Mouse (Mus musculus) kidney, embryonic 15.5 days (tissue): ENCODE measurements around the gene Atp6v1e1. TPM values are rescaled to one million over a fixed set of nuclear protein-coding genes. Genes with fewer than 3 reads are reported as not detected.

Experiments used
- ATAC-seq: fragments of 200-750 bp; cut with Nextera tagmentation; replicated peaks from 2 replicates; pipeline ENCODE4 v1.8.0; 2017; ENCODE audit warnings: moderate TSS enrichment; ENCODE audit not compliant: low FRiP score
- H3K27ac ChIP-seq: fragments of 300-500 bp; sonication (generic); 2 replicates; pipeline ENCODE4 v1.5.1; 2015; ENCODE audit warnings: mild to moderate bottlenecking, inconsistent platforms
- H3K27me3 ChIP-seq: fragments of 300-500 bp; sonication (generic); 2 replicates; pipeline ENCODE4 v1.6.1; 2015; ENCODE audit warnings: inconsistent platforms
- H3K36me3 ChIP-seq: fragments of 300-500 bp; sonication (generic); 2 replicates; pipeline ENCODE4 v1.6.1; 2015; ENCODE audit warnings: inconsistent platforms
- H3K4me1 ChIP-seq: fragments of 300-500 bp; sonication (generic); 2 replicates; pipeline ENCODE4 v1.6.1; 2015; ENCODE audit warnings: inconsistent platforms
- H3K4me2 ChIP-seq: fragments of 300-500 bp; sonication (generic); 2 replicates; pipeline ENCODE4 v1.6.1; 2015; ENCODE audit warnings: moderate library complexity, mild to moderate bottlenecking, inconsistent platforms
- H3K4me3 ChIP-seq: fragments of 300-500 bp; sonication (generic); replicated peaks from 2 replicates; pipeline ENCODE4 v1.5.1; 2015; ENCODE audit warnings: mild to moderate bottlenecking, inconsistent platforms
- H3K9ac ChIP-seq: fragments of 300-500 bp; sonication (generic); 2 replicates; pipeline ENCODE4 v1.6.1; 2015; ENCODE audit warnings: mild to moderate bottlenecking, inconsistent platforms
- H3K9me3 ChIP-seq: fragments of 300-500 bp; sonication (generic); replicated peaks from 2 replicates; pipeline ENCODE4 v1.6.1; 2016; ENCODE audit warnings: inconsistent platforms
- whole genome bisulfite sequencing: fragments of 180-500 bp; shearing (Covaris S2); methylation state at CpG from one replicate; pipeline ENCODE4 v1.1.7; 2015; ENCODE audit warnings: mixed read lengths; 5-methylcytosine and 5-hydroxymethylcytosine counted together
- polyA plus RNA-seq: library from polyadenylated mRNA; unstranded; fragments of >200 nt; fragmentation: Nextera tagmentation; extraction: Ambion mirVana; gene quantifications from 2 replicates; pipeline ENCODE4 v1.2.1, GENCODE M21; 2015

Gene Atp6v1e1
- polyA plus RNA-seq, 1 experiment from 2014 or later, result 155 TPM

DNA sequence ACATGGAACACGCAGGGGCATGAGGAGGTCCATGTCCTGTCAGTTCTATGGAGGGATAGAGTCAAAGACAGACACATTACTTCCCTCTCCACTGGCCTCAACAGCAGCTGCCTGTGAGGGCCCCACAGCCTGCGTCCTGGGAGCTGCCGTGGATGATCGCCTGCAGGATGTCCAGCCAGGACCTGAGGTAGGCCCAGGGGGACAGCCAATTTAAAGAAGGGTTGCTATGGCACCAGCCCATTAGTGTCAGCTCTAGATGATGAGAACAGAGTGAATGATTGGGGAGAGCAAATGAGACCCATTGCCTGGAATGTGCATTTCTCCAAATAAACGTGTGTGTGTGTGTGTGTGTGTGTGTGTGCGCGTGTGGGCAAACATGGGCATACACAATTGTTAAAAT is 38.2 kb downstream of the Atp6v1e1 start:
- no peaks in the 10 kb centered on the region for H3K36me3 ChIP-seq
- no peak overlapping the region for H3K4me3 ChIP-seq
- no peaks in the 10 kb centered on the region for H3K27me3 ChIP-seq
- ATAC-seq, result no peak
- H3K9me3 ChIP-seq, result no peaks in the 10 kb centered on the region
- WGBS, result 59% methylated on average over 7 of the region's 7 CpGs
- 0 out of 2 replicates have a peak, but pooled peaks cover 4% of the 10 kb centered on the region for H3K4me1 ChIP-seq
- no peak overlapping the region for H3K4me2 ChIP-seq
- H3K9ac ChIP-seq, result no peak overlapping the region
- no peak overlapping the region for H3K27ac ChIP-seq

DNA sequence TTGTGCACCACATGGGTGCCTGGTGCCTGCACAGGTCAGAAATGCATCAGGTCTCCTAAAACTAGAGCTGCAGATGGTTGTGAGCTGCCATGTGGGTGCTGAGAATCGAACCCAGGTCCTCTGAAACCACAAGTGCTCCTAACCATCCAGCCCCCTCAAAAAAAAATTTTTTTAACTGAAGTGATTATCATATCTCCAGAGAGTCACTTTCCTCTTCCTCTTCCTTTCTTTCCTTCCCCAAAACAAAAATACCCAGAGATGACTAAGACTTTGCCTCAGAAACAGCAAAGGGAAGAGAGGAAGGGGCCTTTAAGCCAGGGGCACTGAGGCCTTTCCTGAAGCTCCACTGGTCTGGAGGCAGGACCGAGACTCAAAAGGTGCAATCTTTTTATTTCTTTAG is 39.6 kb downstream of the Atp6v1e1 start:
- Histone ChIP-seq H3K9me3 (no peaks in the 10 kb centered on the region), H3K4me1 (0 out of 2 replicates have a peak, but pooled peaks cover 4% of the 10 kb centered on the region), H3K9ac (no peak overlapping the region), H3K4me2 (no peak overlapping the region), H3K27ac (no peak overlapping the region), H3K36me3 (no peaks in the 10 kb centered on the region), H3K27me3 (no peaks in the 10 kb centered on the region), H3K4me3 (no peak overlapping the region)
- WGBS, result 84% methylated on average over 2 of the region's 2 CpGs
- ATAC-seq, result no peak

DNA sequence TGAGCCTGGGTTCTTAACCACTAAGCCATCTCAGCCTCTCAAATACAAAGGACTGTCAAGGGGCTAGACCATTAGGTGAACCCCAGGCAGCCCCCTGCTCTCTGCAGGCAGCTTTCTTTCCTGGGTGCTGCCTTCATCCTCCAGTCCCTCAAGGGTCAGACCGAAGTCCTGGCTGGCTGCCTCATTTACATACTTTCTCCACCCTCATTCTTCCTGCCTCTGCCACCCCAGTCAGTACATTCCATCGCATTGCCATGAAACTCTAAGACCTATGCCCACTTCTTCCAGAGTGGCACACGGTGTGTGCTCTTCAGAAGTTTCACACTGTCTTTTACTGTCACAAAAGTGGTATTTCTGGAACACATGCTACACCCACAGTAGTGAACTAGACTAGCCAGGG is 44.4 kb downstream of the Atp6v1e1 start:
- Histone ChIP-seq H3K36me3 (no peaks in the 10 kb centered on the region), H3K27ac (no peak overlapping the region), H3K4me1 (0 out of 2 replicates have a peak, but pooled peaks cover 4% of the 10 kb centered on the region), H3K27me3 (no peaks in the 10 kb centered on the region), H3K9me3 (no peaks in the 10 kb centered on the region), H3K4me2 (no peak overlapping the region), H3K4me3 (no peak overlapping the region), H3K9ac (no peak overlapping the region)
- no peak for ATAC-seq
- 41% methylated on average over 3 of the region's 3 CpGs for WGBS

DNA sequence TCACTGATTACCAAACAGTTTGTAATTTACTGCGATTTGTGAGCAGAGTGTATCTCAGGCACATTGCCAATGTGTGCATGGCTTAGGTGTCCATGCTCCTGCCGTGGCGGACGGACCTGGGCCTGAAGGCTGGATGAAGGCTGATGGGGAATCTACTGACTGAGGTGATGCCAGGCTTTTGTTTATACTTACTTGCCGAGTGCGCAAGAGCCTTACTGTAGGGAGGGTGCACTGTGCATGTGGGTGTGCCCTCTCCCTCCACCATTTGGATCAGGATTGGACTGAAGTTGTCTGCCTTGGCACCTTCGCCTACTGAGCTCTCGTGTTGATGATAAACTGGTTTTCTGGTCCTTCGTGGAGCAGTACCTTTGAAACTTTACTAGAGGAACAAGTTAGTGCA is 45.1 kb downstream of the Atp6v1e1 start:
- Histone ChIP-seq H3K9ac (no peak overlapping the region), H3K27me3 (no peaks in the 10 kb centered on the region), H3K4me1 (0 out of 2 replicates have a peak, but pooled peaks cover 4% of the 10 kb centered on the region), H3K27ac (no peak overlapping the region), H3K9me3 (no peaks in the 10 kb centered on the region), H3K36me3 (no peaks in the 10 kb centered on the region), H3K4me2 (no peak overlapping the region), H3K4me3 (no peak overlapping the region)
- WGBS, result 80% methylated on average over 9 of the region's 9 CpGs
- ATAC-seq, result no peak

DNA sequence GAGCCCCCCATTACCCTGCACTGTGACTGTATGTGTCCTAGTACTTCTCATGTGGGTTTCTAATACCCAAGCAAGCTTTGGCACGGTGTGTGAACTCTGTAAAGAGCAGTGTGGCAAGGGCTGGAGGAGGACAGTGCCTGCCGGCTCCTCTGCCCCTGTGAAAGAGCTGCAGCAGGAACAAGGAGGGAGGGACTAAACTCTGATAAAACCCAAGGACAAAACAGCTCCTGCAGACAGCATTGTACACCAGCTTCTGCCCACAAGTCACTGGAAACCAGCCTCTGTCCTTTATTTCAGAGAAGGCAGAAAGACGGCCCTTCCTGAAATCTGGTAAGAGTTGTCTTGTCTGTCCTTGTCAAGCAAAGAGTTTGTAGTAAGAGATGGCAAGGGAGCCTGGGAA is 46.3 kb downstream of the Atp6v1e1 start:
- no peak overlapping the region for H3K9ac ChIP-seq
- ATAC-seq, result no peak
- WGBS, result 68% methylated on average over 3 of the region's 3 CpGs

DNA sequence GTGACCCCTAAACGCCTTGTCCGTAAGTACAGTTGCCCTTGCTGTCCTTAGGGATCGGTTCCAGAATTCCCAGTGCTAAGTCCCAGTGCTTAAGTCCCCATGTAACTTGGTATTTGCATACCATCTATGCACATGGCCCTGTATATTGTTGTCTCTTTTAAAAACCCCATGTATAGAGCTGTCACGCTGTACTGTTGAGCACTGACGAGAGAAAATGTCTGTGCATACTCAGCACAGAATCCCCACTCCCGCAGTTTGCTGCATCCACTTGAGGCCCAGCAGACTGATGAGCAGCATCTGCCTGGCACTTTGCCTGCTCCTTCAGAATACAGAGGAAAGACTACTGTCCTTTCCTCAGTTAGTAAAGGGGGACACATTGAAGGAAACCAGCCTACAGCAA is 48.8 kb downstream of the Atp6v1e1 start:
- peaks cover 7% of the 10 kb centered on the region; the same call in 1 of the 2 replicates for H3K36me3 ChIP-seq
- no peak overlapping the region for H3K9ac ChIP-seq
- no peak overlapping the region for H3K4me3 ChIP-seq
- no peak overlapping the region for H3K4me2 ChIP-seq
- 87% methylated on average over 6 of the region's 6 CpGs for WGBS
- no peaks in the 10 kb centered on the region for H3K27me3 ChIP-seq
- no peaks in the 10 kb centered on the region for H3K4me1 ChIP-seq
- H3K9me3 ChIP-seq, result no peaks in the 10 kb centered on the region
- H3K27ac ChIP-seq, result no peak overlapping the region
- no peak for ATAC-seq

More for the DNA sequence above, 46.3 kb downstream of the Atp6v1e1 start:
- Histone ChIP-seq H3K27me3 (no peaks in the 10 kb centered on the region), H3K27ac (no peak overlapping the region), H3K4me2 (no peak overlapping the region), H3K9me3 (no peaks in the 10 kb centered on the region), H3K36me3 (peaks cover 5% of the 10 kb centered on the region; the same call in 1 of the 2 replicates), H3K4me3 (no peak overlapping the region), H3K4me1 (no peaks in the 10 kb centered on the region)

DNA sequence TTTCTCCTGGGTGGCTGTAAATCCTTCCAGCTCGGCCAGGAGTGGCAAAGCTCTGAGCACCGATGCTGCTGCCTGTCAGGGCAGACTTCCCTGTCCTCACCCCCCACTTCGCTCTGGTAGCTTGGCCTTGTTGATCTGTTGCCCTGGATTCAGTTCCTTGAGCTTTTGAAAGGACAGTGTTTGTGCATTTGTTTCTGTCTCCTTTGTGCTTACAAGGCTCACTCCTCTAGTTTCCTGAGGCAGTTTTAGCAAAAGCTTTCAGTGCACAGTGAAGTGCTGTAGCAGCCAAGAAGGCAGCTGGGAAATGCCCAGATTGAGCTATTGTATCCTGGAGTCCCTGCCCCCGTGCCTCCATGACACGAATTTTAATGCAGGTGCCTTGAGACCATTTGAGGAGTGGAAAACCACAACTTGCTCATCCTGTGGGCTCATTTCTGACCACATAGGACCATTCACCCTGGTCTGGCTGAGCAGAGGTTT is 49.4 kb downstream of the Atp6v1e1 start, which contains the start of gene Slc25a18:
Gene Slc25a18 (plus strand): TSS at position 430 of the 480 bp plus-strand sequence.
- H3K4me1 ChIP-seq, result no peaks in the 10 kb centered on the region
- H3K36me3 ChIP-seq, result peaks cover 12% of the 10 kb centered on the region
- no peak within 1 kb of the TSS for H3K4me2 ChIP-seq
- no peaks in the 10 kb centered on the region for H3K27me3 ChIP-seq
- WGBS, result 59% methylated on average over 5 of the region's 5 CpGs
- no peak within 1 kb of the TSS for H3K4me3 ChIP-seq
- H3K9ac ChIP-seq, result no peak within 1 kb of the TSS
- no peaks in the 10 kb centered on the region for H3K9me3 ChIP-seq
- no peak within 1 kb of the TSS for H3K27ac ChIP-seq
- no peak for ATAC-seq

DNA sequence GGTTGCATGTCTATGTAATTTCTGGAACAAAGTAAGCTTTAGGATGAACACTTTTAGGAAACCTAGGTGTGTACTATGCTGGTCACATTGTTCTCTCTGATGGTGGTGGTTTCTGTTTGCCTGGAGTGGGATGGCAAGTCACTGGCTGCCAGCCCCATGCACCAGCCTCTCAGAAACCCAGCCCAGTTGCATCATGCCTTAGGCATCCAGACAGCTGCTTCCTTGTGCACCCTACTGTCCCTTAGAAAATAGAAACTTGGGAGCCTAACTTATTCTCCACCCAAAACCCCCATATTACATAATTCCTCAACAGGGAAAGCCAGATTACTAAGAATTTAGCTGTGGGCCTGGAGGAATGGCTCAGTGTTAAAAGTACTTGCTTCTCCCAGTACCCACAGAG is 50.6 kb downstream of the Atp6v1e1 start:
- Histone ChIP-seq H3K9me3 (no peaks in the 10 kb centered on the region), H3K27ac (no peak overlapping the region), H3K4me2 (no peak overlapping the region), H3K36me3 (peaks cover 15% of the 10 kb centered on the region), H3K9ac (no peak overlapping the region), H3K4me1 (no peaks in the 10 kb centered on the region), H3K4me3 (no peak overlapping the region), H3K27me3 (no peaks in the 10 kb centered on the region)
- ATAC-seq, result no peak

DNA sequence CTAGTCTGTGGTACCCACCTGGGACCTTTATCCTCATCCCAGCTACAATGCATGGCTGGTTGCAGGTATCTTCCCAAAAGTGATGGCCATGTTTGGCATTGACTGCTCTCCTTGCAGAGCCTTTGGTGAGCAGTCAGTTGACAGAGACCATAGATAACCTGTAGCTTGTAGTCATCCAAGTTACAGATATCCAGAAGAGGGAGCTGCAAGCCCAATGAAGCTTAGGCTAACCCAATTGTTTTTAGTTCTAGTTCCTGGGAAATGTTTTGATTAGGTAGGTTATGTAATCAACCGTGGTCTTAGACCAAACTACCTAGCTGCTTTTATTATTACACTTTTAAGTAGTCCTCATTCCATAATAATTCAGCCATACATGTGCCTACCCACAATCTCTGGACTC is 51.2 kb downstream of the Atp6v1e1 start:
- no peak for ATAC-seq

DNA sequence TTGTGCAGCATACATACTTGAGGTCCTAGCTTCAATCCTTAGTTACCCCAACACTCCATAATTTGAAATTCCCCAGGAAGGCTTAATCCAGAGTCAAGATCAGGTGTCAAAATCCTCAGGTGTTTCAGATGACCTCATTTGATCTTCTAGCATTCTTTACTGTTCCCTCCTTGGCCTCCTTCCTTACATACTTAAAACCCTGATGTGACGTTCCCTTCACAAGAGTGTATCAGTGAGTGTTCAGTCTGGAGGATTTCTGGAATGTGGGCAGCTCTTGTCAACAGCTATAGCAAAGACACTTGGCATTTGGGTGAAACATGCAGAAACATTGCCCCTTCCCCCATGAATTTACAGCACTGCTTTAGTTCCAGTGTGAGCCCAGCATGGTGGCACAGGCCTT is 52.6 kb downstream of the Atp6v1e1 start:
- Histone ChIP-seq H3K4me3 (no peak overlapping the region), H3K9ac (no peak overlapping the region), H3K27ac (no peak overlapping the region), H3K36me3 (peaks cover 28% of the 10 kb centered on the region), H3K27me3 (no peaks in the 10 kb centered on the region), H3K4me2 (no peak overlapping the region), H3K9me3 (no peaks in the 10 kb centered on the region), H3K4me1 (no peaks in the 10 kb centered on the region)
- no peak for ATAC-seq
- 83% methylated on average over 1 of the region's 1 CpGs for WGBS

More for the DNA sequence above, 51.2 kb downstream of the Atp6v1e1 start:
- Histone ChIP-seq H3K4me2 (no peak overlapping the region), H3K9me3 (no peaks in the 10 kb centered on the region), H3K4me1 (no peaks in the 10 kb centered on the region), H3K36me3 (peaks cover 18% of the 10 kb centered on the region), H3K4me3 (no peak overlapping the region), H3K27me3 (no peaks in the 10 kb centered on the region), H3K27ac (no peak overlapping the region), H3K9ac (no peak overlapping the region)
- 86% methylated on average over 1 of the region's 1 CpGs for WGBS

DNA sequence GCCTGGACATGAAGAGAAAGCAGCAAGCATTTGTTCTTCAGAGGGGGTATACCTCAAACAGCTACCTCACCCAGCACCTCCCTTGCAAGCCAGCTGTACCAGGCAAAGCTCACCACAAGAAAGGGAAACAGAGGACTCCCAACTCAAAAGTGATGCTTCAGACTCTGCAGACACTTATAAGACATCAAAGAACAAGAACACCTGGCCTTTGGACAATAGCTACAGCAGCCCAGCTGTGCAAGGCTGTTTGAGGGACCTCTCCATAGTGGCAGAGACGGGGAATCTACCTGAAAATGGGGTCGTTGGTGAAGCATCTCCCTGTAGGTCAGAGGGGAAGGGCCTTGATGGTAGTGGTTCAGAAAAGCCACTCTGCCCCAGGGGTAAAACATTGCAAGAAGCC is 61.4 kb downstream of the Atp6v1e1 start:
- 92% methylated on average over 2 of the region's 2 CpGs for WGBS
- no peak for ATAC-seq
- Histone ChIP-seq H3K4me2 (no peak overlapping the region), H3K9ac (no peak overlapping the region), H3K9me3 (no peaks in the 10 kb centered on the region), H3K36me3 (peaks cover 69% of the 10 kb centered on the region), H3K27me3 (no peaks in the 10 kb centered on the region), H3K27ac (no peak overlapping the region), H3K4me3 (no peak overlapping the region), H3K4me1 (no peaks in the 10 kb centered on the region)

DNA sequence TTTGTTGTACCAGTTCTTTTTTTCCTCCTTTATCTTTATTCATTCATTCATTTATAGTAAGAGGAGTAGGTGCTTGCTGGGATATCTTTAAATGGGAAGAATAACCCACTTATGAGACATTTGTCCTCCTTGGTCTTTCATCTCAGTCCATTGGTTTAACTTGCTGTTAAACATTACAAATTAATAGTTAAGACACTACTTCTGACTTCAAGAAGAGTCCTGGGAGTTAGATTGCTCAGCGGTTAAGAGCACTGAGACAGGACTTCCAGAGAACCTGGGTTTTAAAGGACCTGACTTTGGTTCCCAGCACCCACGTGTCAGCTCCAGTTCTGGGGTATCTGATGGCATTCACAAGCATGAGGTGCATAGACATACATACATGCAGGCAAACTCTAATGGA is 76.2 kb downstream of the Atp6v1e1 start:
- WGBS, result 80% methylated on average over 2 of the region's 2 CpGs
- no peaks in the 10 kb centered on the region for H3K9me3 ChIP-seq

More for the DNA sequence above, 76.2 kb downstream of the Atp6v1e1 start:
- no peaks in the 10 kb centered on the region for H3K27me3 ChIP-seq
- no peaks in the 10 kb centered on the region for H3K36me3 ChIP-seq
- no peak overlapping the region for H3K4me3 ChIP-seq
- H3K4me2 ChIP-seq, result no peak overlapping the region
- H3K27ac ChIP-seq, result no peak overlapping the region
- no peak for ATAC-seq
- no peak overlapping the region for H3K9ac ChIP-seq
- no peaks in the 10 kb centered on the region for H3K4me1 ChIP-seq
